Mouse (Mus musculus) heart, embryonic 11.5 days (tissue): ENCODE data around the gene Immp2l. TPM values are rescaled to one million over a fixed set of nuclear protein-coding genes. Genes with fewer than 3 reads are reported as not detected.

Experiments used
- ATAC-seq: fragments of 200-750 bp; cut with Nextera tagmentation; replicated peaks from 2 replicates; pipeline ENCODE4 v1.8.0; 2017; ENCODE audit warnings: moderate library complexity; ENCODE audit not compliant: insufficient number of reproducible peaks, low FRiP score, low TSS enrichment
- H3K27ac ChIP-seq: fragments of 300-500 bp; sonication (generic); 2 replicates; pipeline ENCODE4 v1.5.1; 2014; ENCODE audit warnings: mild to moderate bottlenecking, low read depth, low read length
- H3K27me3 ChIP-seq: fragments of 300-500 bp; sonication (generic); 2 replicates; pipeline ENCODE4 v1.6.1; 2014; ENCODE audit warnings: mild to moderate bottlenecking, low read length, mixed read lengths; ENCODE audit not compliant: control insufficient read depth, insufficient read depth
- H3K36me3 ChIP-seq: fragments of 300-500 bp; sonication (generic); 2 replicates; pipeline ENCODE4 v1.6.1; 2014; ENCODE audit warnings: mild to moderate bottlenecking, low read length, moderate library complexity, mixed read lengths; ENCODE audit not compliant: control insufficient read depth, insufficient read depth
- H3K4me1 ChIP-seq: fragments of 300-500 bp; sonication (generic); 2 replicates; pipeline ENCODE4 v1.6.1; 2014; ENCODE audit warnings: low read length; ENCODE audit not compliant: control insufficient read depth, insufficient read depth
- H3K4me2 ChIP-seq: fragments of 300-500 bp; sonication (generic); 2 replicates; pipeline ENCODE4 v1.6.1; 2014; ENCODE audit warnings: mild to moderate bottlenecking, moderate library complexity
- H3K4me3 ChIP-seq: fragments of 300-500 bp; sonication (generic); 2 replicates; pipeline ENCODE4 v1.5.1; 2014; ENCODE audit warnings: low read depth, low read length
- H3K9ac ChIP-seq: fragments of 300-500 bp; sonication (generic); 2 replicates; pipeline ENCODE4 v1.6.1; 2014; ENCODE audit warnings: mild to moderate bottlenecking, low read depth, low read length, moderate library complexity
- H3K9me3 ChIP-seq: fragments of 300-500 bp; sonication (generic); replicated peaks from 2 replicates; pipeline ENCODE4 v1.6.1; 2016; ENCODE audit warnings: low read length; ENCODE audit not compliant: control insufficient read depth
- WGBS: fragments of 180-500 bp; shearing (Covaris S2); extraction: QIAGEN DNeasy Blood & Tissue Kit; methylation state at CpG from one replicate; pipeline ENCODE4 v1.1.7; 2014; ENCODE audit not compliant: insufficient replicate concordance; 5-methylcytosine and 5-hydroxymethylcytosine counted together
- polyA plus RNA-seq: library from polyadenylated mRNA; unstranded; fragments of >200 nt; fragmentation: Nextera tagmentation; extraction: Ambion mirVana; gene quantifications from 2 replicates; pipeline ENCODE4 v1.2.1, GENCODE M21; 2014

Immp2l gene
- polyA plus RNA-seq, 1 experiment from 2014 or later, result 8.2 TPM

- Histone ChIP-seq H3K4me3 (no peak overlapping the region), H3K9ac (no peak overlapping the region), H3K4me1 (no peaks in the 10 kb centered on the region), H3K27me3 (no peaks in the 10 kb centered on the region), H3K9me3 (no peaks in the 10 kb centered on the region), H3K27ac (no peak overlapping the region), H3K36me3 (no peaks in the 10 kb centered on the region), H3K4me2 (no peak overlapping the region)
- no peak for ATAC-seq
- 71% methylated on average over 2 of the region's 2 CpGs for WGBS
Observed at GRCm38 (mm10) chr12:41351275-41351674, 327.4 kb downstream of the Immp2l start.

- whole genome bisulfite sequencing, result 78% methylated on average over 1 of the region's 1 CpGs
- Histone ChIP-seq H3K9ac (no peak overlapping the region), H3K4me3 (no peak overlapping the region), H3K27ac (no peak overlapping the region), H3K9me3 (no peaks in the 10 kb centered on the region), H3K27me3 (no peaks in the 10 kb centered on the region), H3K4me2 (no peak overlapping the region), H3K36me3 (no peaks in the 10 kb centered on the region), H3K4me1 (no peaks in the 10 kb centered on the region)
- no peak for ATAC-seq
Observed at GRCm38 (mm10) chr12:41354857-41355256, 331.0 kb downstream of the Immp2l start.

- 73% methylated on average over 3 of the region's 3 CpGs for WGBS
- no peak overlapping the region for H3K27ac ChIP-seq
- ATAC-seq, result no peak
- H3K4me2 ChIP-seq, result no peak overlapping the region
- no peaks in the 10 kb centered on the region for H3K36me3 ChIP-seq
- no peaks in the 10 kb centered on the region for H3K4me1 ChIP-seq
- no peak overlapping the region for H3K4me3 ChIP-seq
- H3K9me3 ChIP-seq, result no peaks in the 10 kb centered on the region
- H3K27me3 ChIP-seq, result no peaks in the 10 kb centered on the region
- no peak overlapping the region for H3K9ac ChIP-seq
Observed at GRCm38 (mm10) chr12:41356040-41356439, 332.1 kb downstream of the Immp2l start.

GRCm38 (mm10) chr12:41386685-41387084 lies 362.8 kb downstream of the Immp2l start:
- H3K27me3 ChIP-seq, result no peaks in the 10 kb centered on the region
- H3K4me1 ChIP-seq, result no peaks in the 10 kb centered on the region
- no peak overlapping the region for H3K4me3 ChIP-seq
- 55% methylated on average over 1 of the region's 1 CpGs for WGBS
- H3K36me3 ChIP-seq, result no peaks in the 10 kb centered on the region
- ATAC-seq, result no peak
- H3K9me3 ChIP-seq, result no peaks in the 10 kb centered on the region
- H3K4me2 ChIP-seq, result no peak overlapping the region
- H3K9ac ChIP-seq, result no peak overlapping the region
- H3K27ac ChIP-seq, result no peak overlapping the region

GRCm38 (mm10) chr12:41394231-41394630 lies 370.3 kb downstream of the Immp2l start:
- Histone ChIP-seq H3K9ac (no peak overlapping the region), H3K27ac (no peak overlapping the region), H3K4me2 (no peak overlapping the region), H3K4me1 (no peaks in the 10 kb centered on the region), H3K9me3 (no peaks in the 10 kb centered on the region), H3K36me3 (no peaks in the 10 kb centered on the region), H3K4me3 (no peak overlapping the region), H3K27me3 (no peaks in the 10 kb centered on the region)
- ATAC-seq, result no peak

- Histone ChIP-seq H3K4me2 (no peak overlapping the region), H3K9ac (no peak overlapping the region), H3K27ac (no peak overlapping the region), H3K4me3 (no peak overlapping the region), H3K4me1 (no peaks in the 10 kb centered on the region), H3K27me3 (no peaks in the 10 kb centered on the region), H3K36me3 (no peaks in the 10 kb centered on the region), H3K9me3 (no peaks in the 10 kb centered on the region)
- 94% methylated on average over 1 of the region's 1 CpGs for WGBS
- no peak for ATAC-seq
Observed at GRCm38 (mm10) chr12:41401136-41401535, 377.2 kb downstream of the Immp2l start.

- WGBS, result 59% methylated on average over 3 of the region's 3 CpGs
- no peak for ATAC-seq
- H3K27ac ChIP-seq, result no peak overlapping the region
Observed at GRCm38 (mm10) chr12:41401923-41402322, 378.0 kb downstream of the Immp2l start.

GRCm38 (mm10) chr12:41409431-41409830 lies 385.5 kb downstream of the Immp2l start:
- H3K4me2 ChIP-seq, result no peak overlapping the region
- no peak overlapping the region for H3K9ac ChIP-seq
- H3K4me3 ChIP-seq, result no peak overlapping the region
- 41% methylated on average over 3 of the region's 3 CpGs for WGBS
- no peak for ATAC-seq
- no peak overlapping the region for H3K27ac ChIP-seq
- H3K4me1 ChIP-seq, result no peaks in the 10 kb centered on the region
- H3K27me3 ChIP-seq, result no peaks in the 10 kb centered on the region
- no peaks in the 10 kb centered on the region for H3K9me3 ChIP-seq
- H3K36me3 ChIP-seq, result no peaks in the 10 kb centered on the region

More at GRCm38 (mm10) chr12:41401923-41402322, 378.0 kb downstream of the Immp2l start:
- H3K4me1 ChIP-seq, result no peaks in the 10 kb centered on the region
- no peak overlapping the region for H3K4me2 ChIP-seq
- no peaks in the 10 kb centered on the region for H3K36me3 ChIP-seq
- H3K27me3 ChIP-seq, result no peaks in the 10 kb centered on the region
- no peak overlapping the region for H3K4me3 ChIP-seq
- no peak overlapping the region for H3K9ac ChIP-seq
- H3K9me3 ChIP-seq, result no peaks in the 10 kb centered on the region

GRCm38 (mm10) chr12:41416635-41417034 lies 392.7 kb downstream of the Immp2l start:
- Histone ChIP-seq H3K9me3 (no peaks in the 10 kb centered on the region), H3K27ac (no peak overlapping the region), H3K27me3 (no peaks in the 10 kb centered on the region), H3K4me3 (no peak overlapping the region), H3K36me3 (no peaks in the 10 kb centered on the region), H3K4me2 (no peak overlapping the region), H3K9ac (no peak overlapping the region), H3K4me1 (no peaks in the 10 kb centered on the region)
- ATAC-seq, result no peak
